Mouse (Mus musculus) liver, embryonic 12.5 days (tissue): ENCODE results near the gene Odf3l2. TPM values are rescaled to one million over a fixed set of nuclear protein-coding genes. Genes with fewer than 3 reads are reported as not detected.

Source experiments
- ATAC-seq: fragments of 200-750 bp; cut with Nextera tagmentation; 2 replicates; pipeline ENCODE4 v1.8.0; 2017; ENCODE audit warnings: moderate number of reproducible peaks, mild to moderate bottlenecking, moderate library complexity
- H3K27ac ChIP-seq: fragments of 300-500 bp; sonication (generic); 2 replicates; pipeline ENCODE4 v1.5.1; 2016; ENCODE audit warnings: mild to moderate bottlenecking
- H3K27me3 ChIP-seq: fragments of 300-500 bp; sonication (generic); replicated peaks from 2 replicates; pipeline ENCODE4 v1.6.1; 2016; ENCODE audit warnings: mild to moderate bottlenecking, moderate library complexity
- H3K36me3 ChIP-seq: fragments of 300-500 bp; sonication (generic); 2 replicates; pipeline ENCODE4 v1.6.1; 2016; ENCODE audit warnings: mild to moderate bottlenecking, moderate library complexity
- H3K4me1 ChIP-seq: fragments of 300-500 bp; sonication (generic); 2 replicates; pipeline ENCODE4 v1.6.1; 2016
- H3K4me2 ChIP-seq: fragments of 300-500 bp; sonication (generic); 2 replicates; pipeline ENCODE4 v1.6.1; 2016; ENCODE audit warnings: mild to moderate bottlenecking, moderate library complexity
- H3K4me3 ChIP-seq: fragments of 300-500 bp; sonication (generic); 2 replicates; pipeline ENCODE4 v1.5.1; 2016; ENCODE audit warnings: mild to moderate bottlenecking, moderate library complexity
- H3K9ac ChIP-seq: fragments of 300-500 bp; sonication (generic); 2 replicates; pipeline ENCODE4 v1.6.1; 2016; ENCODE audit warnings: mild to moderate bottlenecking, moderate library complexity
- H3K9me3 ChIP-seq: fragments of 300-500 bp; sonication (generic); replicated peaks from 2 replicates; pipeline ENCODE4 v1.6.1; 2016; ENCODE audit warnings: mild to moderate bottlenecking, moderate library complexity
- WGBS: fragments of 180-500 bp; shearing (Covaris S2); methylation state at CpG from one replicate; pipeline ENCODE4 v1.1.7; 2016; ENCODE audit not compliant: insufficient replicate concordance; 5-methylcytosine and 5-hydroxymethylcytosine counted together
- polyA plus RNA-seq: library from polyadenylated mRNA; unstranded; fragments of >200 nt; fragmentation: Nextera tagmentation; extraction: Ambion mirVana; gene quantifications from 2 replicates; pipeline ENCODE4 v1.2.1, GENCODE M21; 2016

Odf3l2 gene
- polyA plus RNA-seq, 1 experiment from 2014 or later: not detected

GRCm38 (mm10) chr10:79614305-79614643 is 31.3 kb downstream of the Odf3l2 start:
- Histone ChIP-seq H3K4me1 (peaks cover 20% of the 10 kb centered on the region), H3K27me3 (peaks cover 59% of the 10 kb centered on the region), H3K36me3 (no peaks in the 10 kb centered on the region), H3K9me3 (no peaks in the 10 kb centered on the region), H3K4me3 (peak overlapping the region; percentile 59), H3K9ac (no peak overlapping the region), H3K4me2 (peak overlapping the region; percentile 87), H3K27ac (no peak overlapping the region)
- ATAC-seq: no peak
- WGBS: 80% methylated on average over 1 of the region's 1 CpGs

DNA sequence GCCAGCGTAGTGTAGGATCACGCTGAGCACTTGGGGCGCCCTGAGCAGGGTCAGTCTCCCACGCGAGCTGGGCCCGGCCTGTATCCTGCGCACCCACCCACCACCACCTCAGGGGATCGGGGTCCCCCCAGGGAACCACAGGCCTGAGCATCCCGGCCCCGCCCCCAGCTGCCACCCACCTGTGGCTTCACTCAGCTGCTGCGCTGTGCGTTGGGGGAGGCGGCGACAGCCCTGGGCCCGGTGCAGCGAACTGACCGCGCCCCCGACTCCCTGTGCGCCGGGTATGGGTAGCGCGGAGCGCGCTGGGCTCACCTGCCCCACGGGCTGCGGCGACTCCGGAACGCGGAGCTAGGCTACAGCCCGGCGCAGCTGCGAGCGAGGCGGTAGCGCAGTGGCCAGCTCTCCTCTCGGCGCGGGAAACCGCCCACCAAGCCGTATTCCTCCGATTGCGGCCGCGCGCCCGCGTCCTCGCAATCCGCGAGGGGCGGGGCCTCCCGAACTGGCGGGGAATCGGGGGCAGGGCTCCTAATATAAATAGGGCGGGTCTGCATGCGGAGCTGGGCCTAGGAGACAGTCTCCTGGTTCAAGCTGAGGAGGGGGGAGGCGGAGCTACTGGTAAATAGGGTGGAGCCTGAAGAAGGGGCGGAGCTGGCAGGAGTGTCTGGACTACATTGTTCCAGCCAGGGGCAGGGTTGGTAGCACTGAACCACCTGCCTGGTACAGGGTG is 31.8 kb downstream of the Odf3l2 start, which contains the start of gene C2cd4c:
TSS of gene C2cd4c (minus strand) at position 448 of the 727 bp plus-strand sequence.
- peak within 1 kb of the TSS; percentile 87 for H3K4me2 ChIP-seq
- no peaks in the 10 kb centered on the region for H3K36me3 ChIP-seq
- ATAC-seq: peak; percentile 75
- peak within 1 kb of the TSS; percentile 60 for H3K9ac ChIP-seq
- H3K9me3 ChIP-seq: no peaks in the 10 kb centered on the region
- no peak within 1 kb of the TSS for H3K27ac ChIP-seq
- H3K4me1 ChIP-seq: peaks cover 20% of the 10 kb centered on the region
- WGBS: 1% methylated on average over 60 of the region's 60 CpGs
- peak within 1 kb of the TSS; percentile 59 for H3K4me3 ChIP-seq
- H3K27me3 ChIP-seq: peaks cover 61% of the 10 kb centered on the region

- Histone ChIP-seq H3K27me3 (peaks cover 65% of the 10 kb centered on the region), H3K9me3 (no peaks in the 10 kb centered on the region), H3K4me1 (peaks cover 24% of the 10 kb centered on the region), H3K4me3 (no peak overlapping the region), H3K27ac (no peak overlapping the region), H3K36me3 (no peaks in the 10 kb centered on the region), H3K9ac (no peak overlapping the region), H3K4me2 (no peak overlapping the region; the same call in 1 of the 2 replicates)
- WGBS: 15% methylated on average over 51 of the region's 51 CpGs
- no peak for ATAC-seq
Measured at GRCm38 (mm10) chr10:79612192-79613135, 33.1 kb downstream of the Odf3l2 start.

- no peak for ATAC-seq
- Histone ChIP-seq H3K4me1 (peaks cover 24% of the 10 kb centered on the region), H3K9me3 (no peaks in the 10 kb centered on the region), H3K27me3 (peaks cover 65% of the 10 kb centered on the region), H3K9ac (no peak overlapping the region), H3K4me2 (no peak overlapping the region), H3K4me3 (no peak overlapping the region), H3K36me3 (no peaks in the 10 kb centered on the region), H3K27ac (no peak overlapping the region)
- WGBS: 36% methylated on average over 5 of the region's 5 CpGs
Measured at GRCm38 (mm10) chr10:79611296-79611695, 34.2 kb downstream of the Odf3l2 start.

DNA sequence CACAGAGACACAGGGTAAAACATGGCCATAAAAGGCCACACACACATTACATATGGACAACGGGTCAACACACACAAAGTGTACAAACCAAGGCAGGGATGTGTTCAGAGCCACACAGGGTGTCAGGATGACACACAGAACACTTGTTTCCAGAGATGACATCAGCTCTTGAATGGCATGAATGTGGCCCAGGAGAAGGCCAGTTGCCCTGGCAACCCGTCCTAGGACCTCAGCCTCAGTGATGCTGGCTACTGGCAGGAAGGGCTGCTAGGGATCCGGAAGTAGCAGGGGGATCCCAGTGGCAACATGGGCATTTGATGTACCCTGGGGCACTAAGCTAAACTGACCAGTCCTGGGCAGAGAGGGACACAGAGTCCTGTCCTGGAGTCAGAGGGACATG is 36.3 kb downstream of the Odf3l2 start:
- Histone ChIP-seq H3K9me3 (no peaks in the 10 kb centered on the region), H3K9ac (no peak overlapping the region), H3K27ac (no peak overlapping the region), H3K4me1 (peaks cover 24% of the 10 kb centered on the region), H3K4me2 (no peak overlapping the region), H3K4me3 (no peak overlapping the region), H3K27me3 (peaks cover 53% of the 10 kb centered on the region), H3K36me3 (no peaks in the 10 kb centered on the region)
- 64% methylated on average over 3 of the region's 3 CpGs for WGBS
- ATAC-seq: no peak

DNA sequence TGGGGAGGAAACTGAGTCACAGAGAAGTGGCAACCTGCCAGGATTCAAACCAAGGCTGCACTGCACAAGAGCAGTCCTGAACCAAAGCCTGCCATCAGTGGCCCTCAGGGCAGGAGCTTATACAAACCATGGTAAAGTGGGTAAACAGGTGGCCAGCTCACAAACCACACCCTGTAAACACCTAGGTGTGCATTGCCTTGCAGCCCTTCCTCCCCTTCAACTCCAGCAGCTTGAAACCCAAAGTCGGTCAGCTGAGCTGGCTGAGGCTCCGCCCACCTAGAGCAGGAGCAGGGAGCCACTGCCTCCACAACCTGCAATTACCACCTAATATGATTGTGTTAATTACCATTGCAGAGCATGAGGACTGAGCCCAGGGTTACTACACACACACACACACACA is 37.6 kb downstream of the Odf3l2 start:
- Histone ChIP-seq H3K9me3 (no peaks in the 10 kb centered on the region), H3K9ac (no peak overlapping the region), H3K27ac (no peak overlapping the region), H3K36me3 (no peaks in the 10 kb centered on the region), H3K4me3 (no peak overlapping the region), H3K4me2 (no peak overlapping the region), H3K4me1 (peaks cover 12% of the 10 kb centered on the region; the same call in 1 of the 2 replicates), H3K27me3 (peaks cover 39% of the 10 kb centered on the region)
- 32% methylated on average over 2 of the region's 2 CpGs for WGBS
- ATAC-seq: no peak

DNA sequence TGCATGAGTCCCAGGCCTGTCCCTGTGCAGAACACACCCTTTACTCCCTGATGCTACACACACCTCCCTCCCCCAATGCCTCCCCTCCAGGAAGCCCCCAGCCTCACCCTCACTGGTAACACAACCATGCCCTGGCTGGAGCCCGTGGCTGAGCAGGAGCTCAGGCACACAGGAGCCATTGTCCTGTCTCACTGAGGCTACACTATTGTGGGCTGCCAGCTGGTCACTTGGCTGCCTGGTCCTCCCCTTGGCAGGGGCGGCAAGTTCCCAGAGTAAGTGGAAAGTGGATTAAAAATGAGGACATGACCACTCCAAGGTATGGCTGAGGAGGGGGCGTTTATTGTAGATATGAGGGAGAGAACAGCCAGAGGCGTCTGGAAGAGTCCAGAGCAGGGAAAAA is 39.0 kb downstream of the Odf3l2 start:
- H3K36me3 ChIP-seq: no peaks in the 10 kb centered on the region
- peaks cover 26% of the 10 kb centered on the region for H3K27me3 ChIP-seq
- WGBS: 49% methylated on average over 4 of the region's 4 CpGs
- ATAC-seq: no peak
- H3K4me3 ChIP-seq: no peak overlapping the region
- H3K4me2 ChIP-seq: no peak overlapping the region
- H3K9me3 ChIP-seq: no peaks in the 10 kb centered on the region
- H3K27ac ChIP-seq: no peak overlapping the region
- H3K9ac ChIP-seq: no peak overlapping the region
- H3K4me1 ChIP-seq: peaks cover 4% of the 10 kb centered on the region; the same call in 1 of the 2 replicates

DNA sequence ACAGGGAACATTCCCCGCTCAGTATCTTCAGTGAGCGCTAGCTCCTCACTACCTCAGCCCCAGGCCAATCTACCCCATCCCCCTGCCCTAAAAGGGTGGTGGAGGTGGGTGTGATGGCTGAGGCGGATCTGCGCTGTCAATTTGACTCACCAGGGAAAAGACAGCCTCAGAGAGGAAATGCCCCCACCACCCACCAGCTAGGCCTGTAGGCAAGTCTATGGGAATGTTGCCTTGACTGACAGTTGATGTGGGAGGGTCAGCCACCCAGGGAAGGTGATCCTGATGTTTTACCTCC is 47.7 kb downstream of the Odf3l2 start:
- Histone ChIP-seq H3K36me3 (no peaks in the 10 kb centered on the region), H3K9ac (no peak overlapping the region), H3K4me1 (peaks cover 8% of the 10 kb centered on the region; the same call in 1 of the 2 replicates), H3K27ac (no peak overlapping the region), H3K4me3 (no peak overlapping the region), H3K4me2 (no peak overlapping the region), H3K9me3 (no peaks in the 10 kb centered on the region), H3K27me3 (peaks cover 20% of the 10 kb centered on the region; the same call in 1 of the 2 replicates)
- ATAC-seq: no peak
- 56% methylated on average over 4 of the region's 4 CpGs for WGBS

DNA sequence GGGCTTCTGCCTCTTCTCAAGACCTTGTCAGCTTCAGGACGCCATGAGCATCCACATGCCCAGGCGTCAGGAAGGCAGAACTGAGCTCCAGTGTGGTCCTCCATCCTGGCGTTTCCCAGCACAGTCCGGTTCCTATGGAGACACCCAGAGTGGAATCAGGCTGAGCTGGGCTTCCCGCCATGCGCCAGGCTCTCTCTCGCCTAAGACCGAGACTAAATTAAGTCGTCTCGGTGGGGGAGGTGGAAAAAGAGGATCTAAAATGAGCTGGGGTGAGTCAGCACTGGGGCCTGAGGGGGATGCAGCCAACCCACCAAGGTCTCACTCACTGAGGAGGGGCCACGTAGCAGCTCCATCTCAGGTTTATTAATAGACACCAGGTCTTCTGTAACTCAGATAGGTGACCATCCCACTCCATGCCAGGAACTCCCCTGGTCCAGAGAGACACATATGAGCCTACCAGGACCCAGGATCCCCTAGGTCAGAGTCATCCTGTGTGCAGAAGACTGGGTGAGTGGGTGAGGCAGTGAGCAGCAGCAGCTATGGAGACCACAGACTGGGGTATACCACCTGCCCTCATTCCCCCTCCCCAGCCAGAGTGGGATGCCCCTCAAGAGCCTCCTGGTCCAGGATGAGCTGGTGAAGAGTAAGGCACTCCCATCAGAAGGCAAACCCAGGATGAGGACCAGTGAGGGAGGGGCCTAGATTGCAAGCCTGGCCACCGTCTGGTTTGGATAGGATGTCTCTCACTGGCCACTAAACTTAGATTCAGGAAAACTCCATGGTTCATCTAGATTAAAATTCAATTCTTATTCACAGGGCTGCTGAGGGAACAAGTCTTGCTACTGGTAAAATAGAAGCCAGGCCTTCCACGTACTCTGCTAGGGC is 48.2 kb downstream of the Odf3l2 start:
- Histone ChIP-seq H3K9me3 (no peaks in the 10 kb centered on the region), H3K4me1 (peaks cover 8% of the 10 kb centered on the region; the same call in 1 of the 2 replicates), H3K36me3 (no peaks in the 10 kb centered on the region), H3K27ac (no peak overlapping the region), H3K4me3 (no peak overlapping the region), H3K9ac (no peak overlapping the region), H3K27me3 (peaks cover 22% of the 10 kb centered on the region; the same call in 1 of the 2 replicates), H3K4me2 (no peak overlapping the region)
- WGBS: 21% methylated on average over 13 of the region's 13 CpGs
- ATAC-seq: no peak; the same call in 1 of the 2 replicates

GRCm38 (mm10) chr10:79595590-79595929 is 50.0 kb downstream of the Odf3l2 start:
- 41% methylated on average over 8 of the region's 8 CpGs for WGBS
- no peaks in the 10 kb centered on the region for H3K9me3 ChIP-seq
- peaks cover 29% of the 10 kb centered on the region; the same call in 1 of the 2 replicates for H3K27me3 ChIP-seq
- no peak for ATAC-seq
- peaks cover 8% of the 10 kb centered on the region; the same call in 1 of the 2 replicates for H3K4me1 ChIP-seq
- no peak overlapping the region for H3K4me3 ChIP-seq
- H3K4me2 ChIP-seq: no peak overlapping the region
- no peaks in the 10 kb centered on the region for H3K36me3 ChIP-seq
- H3K27ac ChIP-seq: no peak overlapping the region
- H3K9ac ChIP-seq: no peak overlapping the region

DNA sequence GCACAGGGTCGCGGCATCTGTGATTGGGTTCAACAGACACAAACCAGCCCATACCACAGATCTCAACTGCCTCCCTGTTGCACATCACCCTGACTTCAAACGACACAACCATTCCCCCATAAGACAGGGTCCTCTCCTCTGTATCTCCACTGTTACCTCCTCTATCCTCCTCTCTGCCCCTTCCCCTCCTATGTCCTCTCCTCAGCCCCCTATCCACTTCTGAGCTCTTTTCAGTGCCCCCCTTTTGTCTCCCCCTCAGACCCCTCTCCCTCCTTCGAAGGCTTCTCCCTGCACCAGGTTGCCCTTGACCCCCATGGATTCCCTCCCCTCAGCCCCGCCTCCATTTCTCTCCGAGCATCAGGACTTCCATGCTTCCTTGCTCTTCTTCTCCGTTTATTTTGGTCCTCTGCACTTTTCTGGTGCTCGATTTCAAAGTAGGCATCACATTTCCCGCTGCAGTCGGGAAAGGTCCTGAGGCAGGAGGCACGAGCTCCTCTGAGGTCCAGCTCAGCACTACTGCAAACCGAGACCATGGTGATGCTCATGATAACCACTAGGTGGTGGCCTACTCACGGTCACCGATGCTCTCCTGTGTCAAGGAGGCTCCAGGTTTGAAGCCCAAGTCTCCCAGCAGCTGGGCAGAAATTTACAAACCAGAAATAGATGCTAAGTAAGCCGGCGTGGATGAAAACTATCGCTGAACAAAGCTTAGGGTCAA is 50.5 kb downstream of the Odf3l2 start:
- 16% methylated on average over 17 of the region's 17 CpGs for WGBS
- H3K27me3 ChIP-seq: peaks cover 29% of the 10 kb centered on the region; the same call in 1 of the 2 replicates
- ATAC-seq: peak; percentile 57; the same call in 1 of the 2 replicates

More for the DNA sequence above, 50.5 kb downstream of the Odf3l2 start:
- Histone ChIP-seq H3K9ac (no peak overlapping the region), H3K27ac (no peak overlapping the region), H3K9me3 (no peaks in the 10 kb centered on the region), H3K4me1 (peaks cover 8% of the 10 kb centered on the region; the same call in 1 of the 2 replicates), H3K36me3 (no peaks in the 10 kb centered on the region), H3K4me2 (no peak overlapping the region), H3K4me3 (no peak overlapping the region)
